Mouse (Mus musculus) c-Kit-positive CD71-negative TER-119-negative erythroid progenitor cells, embryonic 14.5 days (primary cell): ENCODE measurements at regions not wholly inside any gene's neighbourhood (a gene's known extent, or its start where the extent isn't known, plus 50 kb on each side); places are given as distances from the start of the nearest gene placed in this dataset.
A peak's percentile ranks its signal among the peaks of the same experiment; 100 is the strongest.

Experiments used
- DNase-seq: peaks from one replicate; pipeline ENCODE4 v3.0.0-alpha.2; 2013; ENCODE audit warnings: low read depth

GRCm38 (mm10) chr1:35331602-35332339 lies 482.0 kb downstream of the Plekhb2 start:
- DNase-seq: no peak

- no peak for DNase-seq
These were observed 482.5 kb downstream of the Plekhb2 start for GRCm38 (mm10) chr1:35332340-35332684.

GRCm38 (mm10) chr1:35337647-35338046 lies 487.9 kb downstream of the Plekhb2 start:
- no peak for DNase-seq

- DNase-seq: peak; percentile 16
These were observed 488.4 kb downstream of the Plekhb2 start for GRCm38 (mm10) chr1:35338184-35338583.

GRCm38 (mm10) chr1:35344539-35344938 lies 494.8 kb downstream of the Plekhb2 start:
- no peak for DNase-seq

- no peak for DNase-seq
These were observed 498.5 kb downstream of the Plekhb2 start for GRCm38 (mm10) chr1:35348294-35348693.

GRCm38 (mm10) chr1:35358981-35359380 lies 509.2 kb downstream of the Plekhb2 start:
- DNase-seq: no peak

GRCm38 (mm10) chr1:35361465-35361864 lies 511.7 kb downstream of the Plekhb2 start:
- DNase-seq: no peak

- no peak for DNase-seq
These were observed 513.1 kb downstream of the Plekhb2 start for GRCm38 (mm10) chr1:35362836-35363235.

GRCm38 (mm10) chr1:35366559-35366958 lies 516.8 kb downstream of the Plekhb2 start:
- no peak for DNase-seq

- DNase-seq: no peak
These were observed 523.0 kb downstream of the Plekhb2 start for GRCm38 (mm10) chr1:35372751-35373150.

- DNase-seq: no peak
These were observed 531.0 kb downstream of the Plekhb2 start for GRCm38 (mm10) chr1:35380633-35381385.

GRCm38 (mm10) chr1:35385430-35385829 lies 535.7 kb downstream of the Plekhb2 start:
- peak; percentile 32 for DNase-seq

GRCm38 (mm10) chr1:35388181-35388580 lies 538.4 kb downstream of the Plekhb2 start:
- DNase-seq: no peak

- DNase-seq: no peak
These were observed 540.6 kb downstream of the Plekhb2 start for GRCm38 (mm10) chr1:35390371-35390770.

GRCm38 (mm10) chr1:35390858-35391586 lies 541.2 kb downstream of the Plekhb2 start:
- no peak for DNase-seq

- DNase-seq: no peak
These were observed 543.9 kb downstream of the Plekhb2 start for GRCm38 (mm10) chr1:35393550-35394118.

GRCm38 (mm10) chr1:35400674-35401359 lies 551.0 kb downstream of the Plekhb2 start:
- DNase-seq: no peak

- DNase-seq: no peak
These were observed 553.2 kb downstream of the Plekhb2 start for GRCm38 (mm10) chr1:35402995-35403394.

- DNase-seq: no peak
These were observed 555.6 kb downstream of the Plekhb2 start for GRCm38 (mm10) chr1:35405418-35405817.

- no peak for DNase-seq
These were observed 565.9 kb downstream of the Plekhb2 start for GRCm38 (mm10) chr1:35415646-35416045.
